Mouse (Mus musculus): ENCODE data around the gene Sec14l5.
"Not testable (repeated sequence)": the region's sequence is repeated elsewhere in the genome, so short reads cannot be mapped to it uniquely, and the experiment has no call there.

Sec14l5 gene

DNA sequence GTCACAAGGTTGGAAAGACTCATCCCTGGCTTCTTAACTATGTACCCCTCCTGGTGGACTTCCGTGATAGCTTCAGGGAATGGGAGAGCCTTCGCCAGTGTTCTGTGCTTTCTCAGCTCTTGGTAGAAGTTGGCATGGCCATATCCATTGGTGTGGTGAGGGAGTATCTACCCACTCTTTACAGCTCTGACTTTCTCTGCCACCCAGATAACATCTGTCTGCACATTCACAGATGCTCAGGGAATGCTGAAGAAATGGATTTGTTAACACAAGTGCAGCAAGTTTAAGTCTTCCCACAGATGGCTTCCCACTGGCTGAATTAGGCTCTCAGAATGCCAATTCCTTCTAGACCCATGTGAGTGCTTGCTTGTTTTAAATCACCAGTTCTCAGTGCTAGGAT, 67.2 kb downstream of the Sec14l5 start:
- peak; percentile 74 for DNase-seq (ENCODE audit: low read depth, low spot score)

GRCm38 (mm10) chr16:5216686-5217085, 69.8 kb downstream of the Sec14l5 start:
- DNase-seq (ENCODE audit: low read depth, low spot score) = no peak

DNA sequence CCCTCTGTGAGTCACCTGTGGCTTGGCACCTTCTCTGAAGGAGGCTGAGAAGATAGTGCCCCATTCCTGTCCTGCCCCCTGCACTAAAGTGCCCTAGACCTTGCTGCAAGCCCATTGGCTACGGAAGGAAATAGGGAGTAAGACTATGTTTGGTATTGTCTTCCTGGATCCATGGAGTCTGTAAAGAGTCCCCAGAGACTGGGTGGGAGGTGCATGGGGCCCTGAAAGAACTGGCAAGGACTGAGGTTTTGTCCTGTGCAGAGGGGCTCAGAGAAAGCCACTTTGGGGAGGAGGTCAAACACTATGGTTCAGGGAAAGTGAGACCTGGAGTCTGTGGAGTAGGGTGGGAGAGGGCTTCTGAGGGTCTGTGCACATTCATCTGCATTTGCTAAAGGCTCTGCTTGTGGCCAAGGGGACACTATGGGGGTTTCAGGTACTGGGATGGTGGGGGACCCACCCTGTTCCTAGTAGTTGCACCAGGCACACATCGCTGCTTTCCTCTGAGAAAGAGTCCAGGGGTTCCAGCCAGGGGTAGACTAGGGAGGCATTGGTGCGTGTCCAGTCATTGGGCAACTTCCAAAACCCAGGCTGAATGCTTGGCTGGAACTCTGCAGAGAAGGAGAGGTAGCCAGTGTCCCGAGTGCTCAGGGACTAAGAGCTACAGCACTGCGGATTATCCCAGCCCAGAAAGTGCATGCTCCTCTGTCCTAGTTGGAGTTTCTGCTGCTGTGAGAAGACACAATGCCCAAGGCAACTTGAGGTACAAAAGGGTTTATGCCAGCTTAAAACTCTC, 70.6 kb downstream of the Sec14l5 start:
- DNase-seq (ENCODE audit: low read depth, low spot score) = no peak

GRCm38 (mm10) chr16:5221403-5221802, 74.5 kb downstream of the Sec14l5 start:
- no peak for DNase-seq (ENCODE audit: low read depth, low spot score)

GRCm38 (mm10) chr16:5222140-5222539, 75.2 kb downstream of the Sec14l5 start, which contains the start of gene AU021092:
Gene AU021092 (minus strand): TSS chr16:5222299.
- no peak for DNase-seq (ENCODE audit: low read depth, low spot score)

GRCm38 (mm10) chr16:5226534-5226933, 79.6 kb downstream of the Sec14l5 start:
- not testable (repeated sequence) for DNase-seq (ENCODE audit: low read depth, low spot score)

- not testable (repeated sequence) for DNase-seq (ENCODE audit: low read depth, low spot score)
Measured at GRCm38 (mm10) chr16:5227501-5227900, 80.6 kb downstream of the Sec14l5 start.

DNA sequence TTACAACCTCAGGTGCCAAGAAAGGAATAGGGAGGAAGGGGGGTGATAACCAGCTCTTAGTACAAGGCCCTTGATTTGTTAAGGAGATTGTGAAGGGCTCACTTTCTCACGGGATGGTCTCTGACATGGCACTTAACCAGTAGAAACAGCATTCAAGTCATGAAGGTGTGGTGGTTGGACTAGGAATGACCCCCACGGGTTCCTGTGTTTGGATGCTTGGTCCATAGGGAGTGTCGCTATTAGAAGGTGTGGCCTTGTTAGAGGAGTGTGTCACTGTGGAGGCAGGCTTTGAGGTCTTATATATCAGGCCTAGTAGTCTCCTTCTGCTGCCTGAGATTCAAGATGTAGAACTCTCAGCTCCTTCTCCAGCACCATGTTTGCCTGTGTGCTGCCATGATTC, 81.2 kb downstream of the Sec14l5 start:
- DNase-seq (ENCODE audit: low read depth, low spot score) = not testable (repeated sequence)

- no peak for DNase-seq (ENCODE audit: low read depth, low spot score)
Measured at GRCm38 (mm10) chr16:5232982-5233381, 86.1 kb downstream of the Sec14l5 start.

DNA sequence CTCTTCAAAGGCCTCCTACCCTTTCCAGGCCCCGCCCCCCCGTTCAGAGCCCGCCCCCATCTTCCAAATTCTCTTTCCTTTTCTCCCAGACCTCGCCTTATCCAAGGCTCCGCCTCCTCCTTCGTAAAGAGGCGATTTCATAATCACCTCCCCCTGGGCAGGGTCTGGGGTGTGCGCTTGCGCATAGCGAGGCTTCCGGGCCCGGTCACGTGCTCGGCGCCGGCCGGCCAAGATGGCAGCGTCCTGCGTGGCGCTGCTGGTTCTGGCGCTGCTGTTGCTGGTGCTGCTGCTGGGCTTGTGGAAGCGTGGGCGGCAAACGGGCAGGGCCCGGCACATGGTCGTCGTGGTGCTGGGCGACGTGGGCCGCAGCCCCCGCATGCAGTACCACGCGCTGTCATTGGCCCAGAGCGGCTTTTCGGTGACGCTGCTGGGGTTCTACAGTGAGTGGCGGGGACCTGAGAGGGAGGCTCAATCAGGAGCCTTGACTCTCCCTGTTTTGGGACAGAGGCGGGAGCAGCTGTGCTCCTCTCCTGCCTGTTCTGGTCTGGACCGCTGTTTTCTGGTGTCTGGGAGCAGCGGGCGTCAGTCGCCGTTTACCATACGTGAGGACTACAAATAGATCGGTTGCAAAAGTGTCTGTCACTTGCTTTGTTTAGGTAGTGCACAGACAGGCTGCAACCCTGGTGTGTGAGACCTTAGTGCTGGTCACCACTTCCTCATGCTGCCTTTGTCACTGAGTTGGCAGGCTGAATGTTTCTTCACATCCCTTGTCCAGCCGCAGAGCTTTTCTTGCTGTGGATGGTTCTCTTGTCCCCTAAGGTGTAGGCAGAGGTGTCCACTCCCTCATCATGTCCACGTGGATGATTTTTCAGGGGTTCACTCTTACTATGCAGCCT, 86.8 kb downstream of the Sec14l5 start, which contains the start of gene Alg1:
TSS of gene Alg1 (plus strand) at position 204 of the 896 bp plus-strand sequence.
- DNase-seq (ENCODE audit: low read depth, low spot score) = peak; percentile 91
